Mouse (Mus musculus) retina, postnatal 1 day (tissue): Measurements from ENCODE around the gene Dexi.
A peak's percentile ranks its signal among the peaks of the same experiment; 100 is the strongest.

Source experiments
- DNase-seq: peaks from one replicate; pipeline ENCODE4 v3.0.0-alpha.2; 2012

Dexi gene

DNA sequence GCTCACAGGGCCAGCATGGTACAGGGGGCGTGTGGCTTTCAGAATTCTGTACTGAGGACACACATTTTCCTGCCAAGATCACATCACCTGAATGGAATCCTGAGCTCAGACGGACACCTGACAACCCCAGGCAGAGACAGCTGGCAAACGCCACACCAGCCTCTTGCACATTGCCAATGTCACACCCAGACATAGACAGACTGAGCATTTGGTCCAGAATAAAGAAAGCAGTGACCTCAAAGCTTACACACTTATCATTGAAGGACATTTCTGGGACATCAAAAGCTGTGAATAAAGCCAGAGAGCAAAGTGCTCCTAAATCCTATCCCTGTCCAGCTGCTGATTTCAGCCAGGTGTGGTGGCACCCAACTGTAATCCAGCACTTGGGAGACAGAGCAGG is 5.9 kb downstream of the Dexi start:
- DNase-seq, result no peak

GRCm38 (mm10) chr16:10536323-10536722 is 6.5 kb downstream of the Dexi start:
- DNase-seq, result no peak

DNA sequence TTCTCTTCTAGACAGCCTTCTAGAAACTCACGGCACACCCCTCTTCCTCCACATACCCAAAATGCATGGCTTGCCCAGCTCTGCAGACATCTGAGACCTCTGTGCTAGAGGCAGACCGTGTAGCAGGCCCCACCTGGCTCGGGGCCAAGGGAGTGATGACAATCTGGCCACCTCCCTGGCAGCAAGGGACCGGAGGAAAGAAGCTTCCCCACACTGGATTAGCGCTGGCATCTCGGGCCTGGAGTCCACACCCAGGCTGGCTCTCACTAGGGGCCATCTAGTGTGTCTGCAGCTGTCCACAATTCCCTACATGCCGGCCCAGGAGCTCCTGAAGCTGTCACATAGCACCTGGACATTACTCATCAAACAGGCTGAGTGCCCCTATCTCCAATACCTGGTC is 8.3 kb downstream of the Dexi start:
- peak; percentile 52 for DNase-seq

DNA sequence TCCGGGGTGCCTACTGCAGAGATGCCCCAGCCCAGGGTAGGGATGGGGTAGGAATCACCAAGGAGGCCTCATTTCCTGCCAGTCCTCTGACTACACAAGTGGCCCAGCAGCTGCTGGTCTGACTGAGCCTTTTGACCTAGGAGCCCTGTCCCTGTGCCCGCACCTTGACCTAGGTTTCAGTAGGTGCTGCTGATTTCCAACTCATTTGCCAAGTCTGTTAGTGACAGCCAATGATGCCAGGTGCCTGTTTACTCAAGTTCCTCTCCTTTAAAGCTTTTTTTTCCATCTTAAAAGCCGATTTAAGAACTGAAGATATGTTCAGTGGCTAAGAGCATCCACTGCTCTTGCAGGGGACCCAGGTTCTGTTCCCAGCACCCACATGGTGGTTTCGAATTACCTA is 9.1 kb downstream of the Dexi start:
- DNase-seq, result no peak

GRCm38 (mm10) chr16:10530179-10530578 is 12.7 kb downstream of the Dexi start:
- no peak for DNase-seq

GRCm38 (mm10) chr16:10528382-10528781 is 14.5 kb downstream of the Dexi start:
- no peak for DNase-seq

- no peak for DNase-seq
Observed at GRCm38 (mm10) chr16:10527046-10527644, 15.7 kb downstream of the Dexi start.

- no peak for DNase-seq
Observed at GRCm38 (mm10) chr16:10525610-10525980, 17.3 kb downstream of the Dexi start.

DNA sequence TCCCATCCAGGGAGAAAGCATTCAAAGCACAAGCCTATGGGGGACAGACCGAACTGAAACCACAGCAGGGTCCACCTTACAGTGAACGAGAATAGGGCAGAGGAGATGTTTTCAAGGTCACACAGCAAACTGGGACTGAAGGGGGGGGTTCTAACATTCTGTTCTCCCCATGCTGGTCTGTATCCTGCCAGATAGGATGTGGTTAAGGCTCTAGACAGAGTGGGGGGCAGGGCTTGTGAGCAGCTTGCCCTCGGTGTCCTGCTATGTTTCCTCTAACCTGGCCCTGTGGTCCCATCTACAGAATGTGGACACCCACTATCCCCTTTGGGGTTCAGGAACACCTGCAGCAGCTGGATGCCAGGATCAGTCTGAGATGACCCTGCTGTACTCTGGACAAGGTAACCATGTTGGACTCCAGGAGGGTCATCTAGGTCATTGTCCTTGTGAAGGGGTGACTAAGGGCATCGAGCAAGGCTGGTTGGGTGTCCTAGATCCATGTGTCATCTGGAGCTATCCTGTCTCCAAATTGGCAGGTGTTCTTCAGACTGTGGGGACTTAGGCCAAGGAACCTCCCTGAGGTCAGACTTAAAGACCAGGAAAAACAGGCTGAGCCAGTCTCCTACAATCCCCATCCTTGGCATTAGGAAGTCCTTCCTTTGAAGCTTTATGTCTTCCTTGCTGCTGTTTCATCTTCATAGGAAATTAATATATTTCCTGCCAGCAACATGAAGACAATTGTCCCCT is 17.8 kb downstream of the Dexi start:
- DNase-seq, result no peak

DNA sequence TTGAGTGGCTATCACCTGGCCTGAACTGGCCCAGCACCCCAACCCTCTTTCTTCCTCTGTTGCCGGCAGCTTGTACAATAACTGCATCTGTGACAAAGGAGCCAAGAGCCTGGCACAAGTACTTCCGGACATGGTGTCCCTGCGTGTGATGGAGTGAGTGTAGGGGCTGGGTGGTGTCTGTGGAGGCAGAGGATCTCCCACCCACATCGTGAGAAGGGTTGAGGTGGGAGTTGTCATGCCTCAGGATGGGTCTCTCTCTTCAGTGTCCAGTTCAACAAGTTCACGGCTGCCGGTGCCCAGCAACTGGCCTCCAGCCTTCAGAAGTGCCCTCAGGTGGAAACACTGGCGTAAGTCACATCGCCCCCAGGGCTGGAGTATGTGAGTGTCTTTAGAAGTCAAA is 19.2 kb downstream of the Dexi start:
- no peak for DNase-seq

- peak; percentile 71 for DNase-seq
Observed at GRCm38 (mm10) chr16:10522811-10523210, 20.0 kb downstream of the Dexi start.

DNA sequence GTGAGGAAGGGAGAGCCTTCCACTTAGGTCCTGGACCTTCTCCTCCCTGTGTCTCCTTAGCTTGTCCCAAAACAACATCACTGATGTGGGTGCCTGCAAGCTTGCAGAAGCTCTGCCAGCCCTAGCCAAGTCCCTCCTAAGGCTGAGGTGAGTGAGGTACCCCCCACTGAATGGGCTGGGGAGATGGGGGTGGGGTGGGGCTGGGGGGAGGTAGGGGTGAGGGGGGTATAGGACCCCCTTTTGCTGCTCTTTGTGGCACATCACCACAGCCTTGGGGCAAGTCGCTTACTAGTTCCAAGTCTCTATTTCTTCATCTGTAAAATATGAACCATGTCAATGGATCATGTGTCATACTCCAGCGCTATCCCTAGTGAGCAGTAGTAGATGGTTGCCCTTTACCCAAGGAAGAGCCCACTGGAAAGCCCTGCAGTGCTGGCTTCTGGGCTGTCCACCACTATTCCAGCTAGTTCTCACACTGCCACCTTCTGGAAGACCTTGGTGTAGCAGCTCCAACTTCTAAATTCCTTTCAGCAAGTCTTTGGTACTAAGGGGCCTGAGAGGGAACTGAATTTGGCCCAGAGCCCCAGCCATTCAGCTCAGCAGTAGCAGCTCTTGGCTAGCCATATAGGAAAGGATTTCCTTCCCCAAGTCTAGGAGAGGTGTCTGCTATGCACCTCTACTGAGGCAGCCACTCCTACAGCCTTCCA is 21.8 kb downstream of the Dexi start:
- peak; percentile 87 for DNase-seq

DNA sequence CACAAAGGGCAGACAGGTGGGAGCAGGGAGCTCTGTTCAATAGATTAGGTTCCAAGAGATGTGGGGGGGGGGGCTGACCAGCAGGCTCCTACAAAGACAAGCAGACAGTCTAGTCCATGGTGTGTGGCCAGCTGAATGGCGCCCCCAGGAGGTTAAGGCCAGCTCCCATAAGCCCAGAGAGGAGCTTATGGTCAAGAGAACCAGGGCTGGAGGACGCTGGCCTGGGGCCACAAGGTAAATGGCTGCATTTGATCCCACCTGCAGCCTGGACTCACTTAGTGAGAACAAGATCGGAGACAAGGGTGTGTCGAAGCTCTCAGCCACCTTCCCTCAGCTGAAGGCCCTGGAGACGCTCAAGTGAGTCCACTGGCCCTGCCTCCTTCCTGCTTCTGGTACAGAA is 24.8 kb downstream of the Dexi start:
- DNase-seq, result no peak

- DNase-seq, result no peak
Observed at GRCm38 (mm10) chr16:10515953-10516572, 26.8 kb downstream of the Dexi start.

DNA sequence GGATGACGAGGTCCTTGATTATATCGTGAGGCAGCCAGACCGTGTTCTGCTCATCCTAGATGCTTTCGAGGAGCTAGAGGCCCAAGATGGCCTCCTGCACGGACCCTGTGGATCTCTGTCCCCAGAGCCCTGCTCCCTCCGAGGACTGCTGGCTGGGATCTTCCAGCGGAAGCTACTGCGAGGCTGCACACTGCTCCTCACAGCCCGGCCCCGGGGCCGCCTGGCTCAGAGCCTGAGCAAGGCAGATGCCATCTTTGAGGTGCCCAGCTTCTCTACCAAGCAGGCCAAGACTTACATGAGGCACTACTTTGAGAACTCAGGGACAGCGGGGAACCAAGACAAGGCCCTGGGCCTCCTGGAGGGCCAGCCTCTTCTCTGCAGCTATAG is 31.7 kb downstream of the Dexi start:
- DNase-seq, result no peak

GRCm38 (mm10) chr16:10510477-10511133 is 32.2 kb downstream of the Dexi start:
- DNase-seq, result no peak

GRCm38 (mm10) chr16:10508691-10509090 is 34.2 kb downstream of the Dexi start:
- DNase-seq, result no peak

DNA sequence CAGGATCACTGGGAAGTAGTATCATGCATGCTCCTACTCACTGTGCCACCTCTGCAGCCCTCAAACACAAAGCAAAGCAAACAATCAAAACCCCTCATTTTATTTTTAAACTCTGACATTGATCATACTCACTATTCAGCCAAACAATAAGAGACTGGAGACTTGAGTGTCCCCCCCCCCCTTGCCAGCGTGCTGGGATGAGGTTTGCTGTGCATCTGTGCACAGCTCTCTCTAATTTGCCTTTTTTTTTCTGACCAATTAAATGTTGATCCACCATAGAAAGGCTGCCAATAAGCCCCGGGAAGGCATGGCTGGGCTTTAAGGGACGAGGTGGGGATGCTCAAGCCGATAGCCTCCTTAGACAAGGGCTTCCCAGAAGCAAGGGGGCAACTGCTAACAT is 35.4 kb downstream of the Dexi start:
- no peak for DNase-seq

DNA sequence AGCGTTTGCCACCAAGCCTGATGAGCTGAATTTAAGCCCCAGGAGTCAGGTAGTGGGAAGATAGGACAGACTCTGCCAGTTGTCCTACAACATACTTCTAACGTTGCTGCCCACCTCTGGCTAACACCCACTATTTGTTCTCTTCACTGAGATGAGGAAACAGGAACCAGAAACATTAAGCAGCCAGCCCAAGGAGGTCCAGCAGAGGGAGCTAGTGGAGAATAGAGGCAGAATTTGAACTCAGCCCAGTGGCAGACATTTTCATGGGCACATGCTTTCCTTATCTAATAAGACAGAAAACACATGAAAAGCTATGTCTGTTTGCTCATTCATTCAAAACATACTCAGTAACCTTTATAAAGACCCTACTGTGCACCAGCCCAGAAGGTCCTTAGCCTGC is 39.8 kb downstream of the Dexi start:
- no peak for DNase-seq

DNA sequence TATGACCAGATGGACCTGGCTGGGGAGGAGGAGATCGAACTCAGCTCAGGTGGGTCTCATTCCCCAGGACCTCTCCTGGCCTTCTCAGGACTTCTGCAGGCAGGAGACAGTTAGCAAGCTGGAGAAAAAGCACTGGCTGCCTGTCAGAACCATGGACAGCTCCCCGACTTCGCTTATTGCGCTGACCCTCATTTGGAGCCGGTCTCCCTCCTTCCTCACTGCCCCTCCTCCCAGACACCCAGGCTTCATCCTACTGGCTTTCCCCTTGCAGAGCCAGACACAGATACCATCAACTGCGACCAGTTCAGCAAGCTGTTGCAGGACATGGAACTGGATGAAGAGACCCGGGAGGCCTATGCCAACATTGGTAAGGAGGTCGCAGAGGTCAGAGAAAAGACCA is 41.0 kb downstream of the Dexi start:
- DNase-seq, result peak; percentile 69

GRCm38 (mm10) chr16:10499122-10499521 is 43.7 kb downstream of the Dexi start:
- DNase-seq, result no peak

DNA sequence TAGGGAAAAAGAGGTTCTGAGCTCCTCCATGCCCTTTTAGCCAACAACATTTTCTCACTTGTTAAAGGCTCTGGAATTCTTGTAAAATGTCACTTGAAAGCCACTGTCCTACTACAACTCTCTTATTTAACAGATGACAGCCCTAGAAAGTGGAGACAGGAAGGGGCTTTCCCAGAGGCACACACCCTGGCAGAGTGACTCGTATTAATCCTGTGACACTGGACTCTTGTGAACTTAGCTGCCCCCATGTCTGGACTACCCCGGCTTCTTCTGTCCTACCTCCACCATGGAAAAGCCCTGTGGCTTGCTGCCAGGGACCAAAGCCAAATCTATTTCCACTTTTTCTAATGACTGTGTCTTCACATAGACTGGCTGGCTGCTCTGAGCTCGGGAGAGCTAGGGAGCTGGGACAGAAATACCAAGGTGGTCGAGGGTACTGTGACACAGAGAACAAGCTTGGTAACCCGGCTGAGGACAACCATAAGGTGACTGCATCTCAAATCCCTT is 44.7 kb downstream of the Dexi start:
- no peak for DNase-seq

DNA sequence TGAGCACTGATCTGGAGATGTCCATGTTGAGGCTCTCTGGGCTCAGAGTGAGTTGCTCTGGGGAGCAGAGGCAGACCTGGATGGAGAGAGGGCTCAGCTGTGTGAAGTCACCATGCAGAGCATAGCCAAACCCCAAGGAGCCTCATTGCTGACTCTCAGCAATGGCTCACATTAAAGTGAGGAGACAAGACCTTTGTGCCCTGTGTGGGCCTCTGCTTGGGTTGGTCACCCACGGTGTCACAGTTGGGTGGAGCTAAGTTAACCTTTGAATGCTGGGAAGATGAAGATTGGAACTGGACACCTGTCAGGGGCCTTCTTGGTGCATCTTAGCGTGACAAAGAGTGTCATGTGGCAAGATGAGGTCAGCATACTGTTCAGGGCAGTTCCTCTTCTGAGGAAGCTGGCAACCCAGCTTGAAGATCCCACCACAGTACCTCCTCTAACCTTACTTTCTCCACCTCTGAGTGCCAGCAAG is 47.0 kb downstream of the Dexi start:
- DNase-seq, result no peak
